Comparison of ENCODE assay signal across 12 mouse cellular contexts in the genomic region with DNA sequence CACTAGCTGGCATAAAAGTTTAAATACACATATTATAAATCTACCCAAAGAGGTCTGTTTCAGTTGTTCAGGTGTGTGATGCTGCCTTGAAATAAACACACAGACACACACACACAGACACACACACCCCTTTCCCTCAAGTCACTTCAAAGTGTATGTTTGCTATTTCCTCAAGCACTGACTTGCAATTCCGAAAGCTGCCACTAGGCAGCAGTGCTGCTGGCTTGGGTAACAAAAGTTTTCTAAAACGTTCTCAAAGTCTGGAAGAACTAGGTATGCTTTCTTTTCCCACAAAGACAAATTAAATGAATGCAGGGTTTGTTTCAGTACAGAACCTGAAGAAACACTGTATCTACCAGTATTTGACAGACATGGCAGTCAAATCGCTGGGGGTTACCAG.
DNase-seq lines count a peak whose midpoint lies in the region; ATAC-seq and TF ChIP-seq lines count a peak whose summit lies in the region.
"Had no signal": no experiment of that assay in that cellular context is flagged by ENCODE, and none has a peak within 500 bp of the region (broad histone marks: within the 10 kb centered on the region; RNA-seq: fewer than 3 reads in every experiment).

No protein-coding gene starts in this region.

- H3K27ac ChIP-seq in kidney, postnatal 0 days, result no peak overlapping the region
- no peak overlapping the region for H3K27ac ChIP-seq in kidney, embryonic 15.5 days
- H3K27ac ChIP-seq: forebrain, embryonic 13.5 days had no signal

- no peaks in the 10 kb centered on the region for H3K4me1 ChIP-seq in kidney, postnatal 0 days (replicated peaks; ENCODE audit: insufficient read depth, low read length)
- no peaks in the 10 kb centered on the region for H3K4me1 ChIP-seq in kidney, embryonic 15.5 days
- H3K4me1 ChIP-seq: forebrain, embryonic 13.5 days had no signal

- peak; percentile 60 for TF ChIP-seq CTCF in kidney, postnatal 0 days (IDR thresholded peaks at IDR 0.05; ENCODE audit: low read depth)

- no peak for ATAC-seq in kidney, postnatal 0 days (replicated peaks; ENCODE audit: low FRiP score, low read depth)
- no peak for ATAC-seq in kidney, embryonic 15.5 days (replicated peaks; ENCODE audit: low FRiP score)
- ATAC-seq in frontal cortex, adult (ENCODE audit: low TSS enrichment), result no peak
- ATAC-seq: forebrain, embryonic 13.5 days had no signal

- no peaks in the 10 kb centered on the region for H3K36me3 ChIP-seq in kidney, postnatal 0 days (ENCODE audit: insufficient read depth, low read length)
- H3K36me3 ChIP-seq in kidney, embryonic 15.5 days, result no peaks in the 10 kb centered on the region

- no peak overlapping the region for H3K9ac ChIP-seq in kidney, postnatal 0 days (ENCODE audit: low read depth, low read length)
- no peak overlapping the region for H3K9ac ChIP-seq in kidney, embryonic 15.5 days
- H3K9ac ChIP-seq: forebrain, embryonic 13.5 days had no signal

- H3K9me3 ChIP-seq in kidney, postnatal 0 days (replicated peaks; ENCODE audit: low read length), result no peaks in the 10 kb centered on the region
- H3K9me3 ChIP-seq in kidney, embryonic 15.5 days (replicated peaks), result no peaks in the 10 kb centered on the region

- DNase-seq in cerebellum, postnatal 10 days, result peak; percentile 45 to 46
- no peak for DNase-seq in cerebellum, adult 9-11 months
- peak; percentile 19 for DNase-seq in kidney, postnatal 0 days (ENCODE audit: low spot score)
- peak; percentile 2 for DNase-seq in 3T3-L1 (ENCODE audit: low read depth, low spot score)
- DNase-seq in c-Kit-positive CD71-negative TER-119-negative erythroid progenitor cells, embryonic 14.5 days (ENCODE audit: low read depth), result peak; percentile 1
- DNase-seq in thymus, postnatal 14 days, result no peak
- DNase-seq: B cell, adult 2 months; left cerebral cortex, postnatal 4 days; midbrain, embryonic 14.5 days had no signal

- WGBS in kidney, postnatal 0 days, result 63% methylated on average over 3 of the region's 3 CpGs
- WGBS in kidney, embryonic 15.5 days, result 61% methylated on average over 3 of the region's 3 CpGs

- H3K4me3 ChIP-seq in kidney, postnatal 0 days (replicated peaks; ENCODE audit: low read depth, low read length), result no peak overlapping the region
- H3K4me3 ChIP-seq in kidney, embryonic 15.5 days (replicated peaks), result no peak overlapping the region
- H3K4me3 ChIP-seq: forebrain, embryonic 13.5 days had no signal

- no peaks in the 10 kb centered on the region for H3K27me3 ChIP-seq in kidney, postnatal 0 days (ENCODE audit: insufficient read depth, low read length)
- H3K27me3 ChIP-seq in kidney, embryonic 15.5 days, result no peaks in the 10 kb centered on the region
- H3K27me3 ChIP-seq: forebrain, embryonic 13.5 days had no signal

- no peak overlapping the region for H3K4me2 ChIP-seq in kidney, postnatal 0 days (ENCODE audit: low read length)
- no peak overlapping the region for H3K4me2 ChIP-seq in kidney, embryonic 15.5 days
- H3K4me2 ChIP-seq: forebrain, embryonic 13.5 days had no signal

Comparison
In these comparisons a context has a peak if more than half of its experiments do, and no peak if none do; other contexts are left out.
1. DNase-seq: peak in cerebellum, postnatal 10 days (2 of 2), kidney, postnatal 0 days (single experiment), 3T3-L1 (single experiment) and c-Kit-positive CD71-negative TER-119-negative erythroid progenitor cells, embryonic 14.5 days (single experiment); none in cerebellum, adult 9-11 months (single experiment) and thymus, postnatal 14 days (single experiment).